Mouse (Mus musculus) megakaryocyte, embryonic 14.5 days (primary cell): ENCODE results near the gene Cep128.

Experiments used
- FLI1 ChIP-seq: IDR thresholded peaks from 2 replicates; pipeline ENCODE4 v1.6.1; 2012; ENCODE audit warnings: low read length, inconsistent platforms, mixed read lengths
- GATA1 ChIP-seq: IDR thresholded peaks from 3 replicates; pipeline ENCODE4 v1.6.1; 2012; ENCODE audit warnings: mixed read lengths, low read length, inconsistent platforms, borderline replicate concordance

GRCm38 (mm10) chr12:91040267-91040905 lies 343.8 kb downstream of the Cep128 start:
- TF ChIP-seq GATA1 (no peak), FLI1 (no peak)
